Mouse (Mus musculus): Measurements from ENCODE around the gene Pex5.

DNA sequence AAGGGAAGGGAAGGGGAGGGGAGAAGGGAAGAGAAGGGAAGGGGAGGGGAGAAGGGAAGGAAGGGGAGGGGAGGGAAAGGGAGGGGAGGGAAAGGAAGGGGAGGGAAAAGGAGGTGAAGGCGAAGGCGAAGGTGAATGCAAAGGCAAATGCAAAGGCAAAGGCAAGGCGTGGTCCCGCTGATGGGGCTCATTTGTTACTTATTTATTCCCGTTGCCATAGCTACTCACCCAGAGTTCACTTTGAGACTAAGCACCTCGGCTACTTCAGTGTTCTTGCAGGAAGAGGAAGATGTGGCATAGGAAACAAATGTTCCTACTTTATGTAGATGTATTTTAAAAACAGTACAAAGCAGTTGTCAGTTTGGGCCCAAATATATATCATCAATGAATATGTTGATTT is 54.3 kb downstream of the Pex5 start:
- TF ChIP-seq CTCF (IDR thresholded peaks at IDR 0.05; ENCODE audit: borderline replicate concordance, control insufficient read depth, extremely low read depth, insufficient read depth, low read length, poor library complexity) (no peak), POLR2A (IDR thresholded peaks at IDR 0.05; ENCODE audit: control insufficient read depth, extremely low read depth, insufficient read depth, low read length, poor library complexity) (no peak)
